Mouse (Mus musculus) lung, embryonic 15.5 days (tissue): ENCODE measurements around the gene Trpm1. TPM values are rescaled to one million over a fixed set of nuclear protein-coding genes. Genes with fewer than 3 reads are reported as not detected.

Experiments
- microRNA counts: library from miRNA; unstranded; fragments of <30 nt; microRNA quantifications from one replicate; lab custom pipeline; 2016
- microRNA-seq: library from miRNA; unstranded; fragments of <30 nt; microRNA quantifications from one replicate; pipeline ENCODE4, GENCODE M21; 2016
- polyA plus RNA-seq: library from polyadenylated mRNA; unstranded; fragments of >200 nt; fragmentation: Nextera tagmentation; extraction: Ambion mirVana; gene quantifications from 2 replicates; pipeline ENCODE4 v1.2.1, GENCODE M21; 2015

Gene Trpm1
- polyA plus RNA-seq, 1 experiment from 2014 or later: not detected

MicroRNA genes within 50 kb of the gene (microRNA counts, 519-probe panel; counts per million panel counts)
- microRNA mmu-miR-211 (lab: Ali Mortazavi, UCI): 19.7 counts per million

Small RNA genes lying within 50 kb of the gene (microRNA-seq; reads per million reads assigned to microRNA genes)
- gene Mir211 (0.74 reads per million), gene Mir6416 (not detected)

Other genes with a start within 250 kb of the Trpm1 start
- 0.15 and 0.26 TPM in 2 replicates for gene E030018B13Rik, start 237.0 kb upstream of the Trpm1 start, polyA plus RNA-seq
- 34.4 and 35.1 TPM in 2 replicates for gene Klf13, start 214.9 kb upstream of the Trpm1 start, polyA plus RNA-seq
- 9.4 and 9.8 TPM in 2 replicates for gene Mtmr10, start 133.8 kb downstream of the Trpm1 start, polyA plus RNA-seq
- 5.9 and 6.6 TPM in 2 replicates for gene Fan1, start 220.3 kb downstream of the Trpm1 start, polyA plus RNA-seq
- 37.4 and 38.4 TPM in 2 replicates for gene Mphosph10, start 238.4 kb downstream of the Trpm1 start, polyA plus RNA-seq
- gene Mcee, start 238.8 kb downstream of the Trpm1 start, polyA plus RNA-seq: 68.3 and 72.5 TPM in 2 replicates